Mouse (Mus musculus): ENCODE results near the gene Olfr329-ps. TPM values are rescaled to one million over a fixed set of nuclear protein-coding genes. Genes with fewer than 3 reads are reported as not detected.

The Olfr329-ps gene
- 0.12 TPM in 1 of 2 replicates, not detected in the other for polyA plus RNA-seq (2015; fragmentation: Nextera tagmentation; extraction: Ambion mirVana)

DNA sequence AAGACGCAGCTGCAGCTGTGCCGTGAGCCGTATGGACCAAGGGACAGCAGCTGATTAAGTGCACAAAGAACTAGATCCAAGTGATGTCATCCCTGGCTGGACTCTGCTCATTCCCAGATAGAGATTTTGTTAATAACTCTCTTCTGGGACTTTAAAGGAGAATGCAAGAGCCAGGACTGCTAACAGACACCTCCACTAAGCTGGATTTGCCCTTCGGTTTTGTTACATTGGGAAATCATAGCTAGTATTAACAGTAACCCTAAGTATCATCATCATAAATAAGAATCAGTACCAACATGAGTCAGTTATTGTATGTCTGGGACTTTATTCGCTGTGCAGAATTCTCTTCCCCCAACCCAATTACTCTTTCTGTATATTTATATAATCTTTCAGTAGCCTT, at the start of gene Olfr329-ps:
TSS of gene Olfr329-ps (minus strand) at position 101 of the 400 bp plus-strand sequence.

DNA sequence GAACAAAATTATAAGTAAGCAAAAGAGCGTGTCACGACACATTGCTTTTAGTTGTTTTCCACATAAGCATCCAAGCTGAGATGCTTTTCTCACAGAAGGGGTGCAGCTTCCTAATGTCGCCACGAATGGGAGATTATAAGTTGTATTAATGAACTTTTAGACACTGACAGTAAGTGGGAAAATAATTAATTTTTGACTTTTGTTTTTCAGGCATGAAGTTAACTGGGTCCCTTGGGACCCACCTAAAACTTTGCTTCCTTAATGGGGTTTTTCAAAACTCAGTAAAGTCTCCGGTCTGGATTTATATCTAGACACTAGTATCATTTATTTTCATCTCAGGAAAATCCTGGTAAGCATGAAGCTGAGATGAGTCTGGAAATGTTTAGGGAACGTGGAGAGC, 48.6 kb upstream of the Olfr329-ps start, which contains the start of gene Olfr324:
TSS of gene Olfr324 (plus strand) at position 301 of the 400 bp plus-strand sequence.

DNA sequence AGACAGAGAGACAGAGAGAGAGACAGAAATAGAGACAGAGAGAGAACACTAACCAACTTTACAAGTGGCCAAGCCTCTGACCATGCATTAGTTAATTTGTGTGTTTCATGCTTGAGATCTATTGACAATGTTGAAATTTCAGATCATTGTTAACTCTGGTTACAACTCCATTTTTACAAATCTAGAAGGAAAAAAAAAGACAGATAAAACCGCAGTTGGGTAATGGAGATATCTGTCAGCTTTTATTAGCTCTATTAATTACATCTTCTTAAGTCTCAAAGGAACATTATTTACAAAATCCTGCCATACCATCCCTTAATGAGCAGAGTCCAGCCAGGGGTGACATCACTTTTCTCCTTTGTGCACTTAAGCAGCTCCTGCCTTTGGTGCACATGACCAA, 31.2 kb upstream of the Olfr329-ps start, which contains the start of gene Olfr325:
TSS of gene Olfr325 (plus strand) at position 301 of the 400 bp plus-strand sequence.

DNA sequence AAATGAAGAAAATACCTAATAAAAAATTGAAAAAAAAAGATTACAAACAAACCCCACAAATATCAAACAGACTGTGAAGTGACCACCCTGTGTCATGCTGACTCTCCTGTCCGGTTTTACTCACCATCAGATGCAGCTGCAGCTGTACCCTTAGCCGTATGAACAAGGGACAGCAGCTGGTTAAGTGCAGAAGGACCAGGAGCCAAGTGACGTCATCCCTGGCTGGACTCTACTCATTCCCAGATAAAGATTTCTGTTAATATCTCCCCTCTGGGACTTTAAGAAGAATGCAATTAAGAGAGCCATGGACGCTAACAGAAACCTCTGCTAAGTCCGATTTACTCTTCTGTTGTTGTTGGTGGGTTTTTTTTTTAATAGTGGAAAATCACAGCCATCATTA, 24.2 kb upstream of the Olfr329-ps start, which contains the start of gene Olfr224:
TSS of gene Olfr224 (minus strand) at position 149 of the 400 bp plus-strand sequence.

DNA sequence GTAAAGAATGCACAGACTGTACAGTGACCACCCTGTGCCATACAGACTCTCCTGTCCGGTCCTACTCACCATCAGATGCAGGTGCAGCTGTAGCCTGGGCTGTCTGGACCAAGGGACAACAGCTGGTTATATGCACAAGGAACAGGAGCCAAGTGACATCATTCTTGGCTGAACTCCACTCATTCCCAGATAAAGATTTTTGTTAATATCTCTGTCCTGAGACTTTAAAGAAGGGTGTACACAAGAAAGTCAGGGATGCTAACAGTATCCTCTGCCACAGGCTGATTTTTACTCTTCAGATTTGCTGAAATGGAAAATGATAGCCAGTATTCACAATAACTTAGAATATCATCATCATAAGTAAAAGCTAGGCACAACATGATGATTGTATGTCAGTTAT, 9.3 kb upstream of the Olfr329-ps start, which contains the start of gene Olfr328:
TSS of gene Olfr328 (minus strand) at position 101 of the 400 bp plus-strand sequence.

DNA sequence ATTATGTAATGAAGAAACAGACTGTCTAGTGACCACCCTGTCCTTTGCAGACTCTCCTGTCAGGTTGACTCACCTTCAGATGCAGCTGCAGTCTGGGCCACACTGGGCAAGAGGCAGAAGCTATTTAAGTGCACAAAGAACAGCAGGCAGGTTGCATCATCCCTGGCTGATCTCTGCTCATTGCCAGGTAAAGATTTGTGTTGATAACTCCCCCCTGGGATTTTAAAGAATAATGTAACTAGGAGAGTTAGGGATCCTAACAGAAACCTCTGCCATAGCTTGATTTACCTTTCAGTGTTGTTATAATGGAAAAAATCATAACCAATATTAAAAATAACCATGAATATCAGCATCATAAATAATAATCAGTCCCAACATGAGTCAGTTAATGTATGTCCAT, 11.5 kb downstream of the Olfr329-ps start, which contains the start of gene Olfr330:
TSS of gene Olfr330 (minus strand) at position 101 of the 400 bp plus-strand sequence.

DNA sequence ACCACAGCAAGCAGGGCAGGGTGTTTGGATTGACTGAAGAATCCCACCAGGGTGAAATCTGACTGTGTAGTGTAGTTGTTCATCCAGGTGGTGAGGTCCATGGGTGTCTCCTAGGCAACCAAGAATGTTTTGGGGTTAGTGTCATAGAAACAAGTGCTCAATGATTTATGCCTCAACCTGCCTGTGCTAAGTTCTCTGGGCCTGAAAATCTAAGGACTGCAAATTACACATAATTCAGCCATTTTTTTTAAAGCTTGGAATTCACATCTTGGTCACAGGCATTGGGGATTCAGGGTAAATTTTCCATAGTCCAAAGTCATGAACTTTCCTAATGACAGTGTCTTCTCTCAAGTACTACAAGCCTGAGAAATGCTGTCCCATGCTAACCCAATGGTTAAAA, 43.8 kb downstream of the Olfr329-ps start, which contains the start of gene Olfr331:
TSS of gene Olfr331 (minus strand) at position 101 of the 400 bp plus-strand sequence.

DNA sequence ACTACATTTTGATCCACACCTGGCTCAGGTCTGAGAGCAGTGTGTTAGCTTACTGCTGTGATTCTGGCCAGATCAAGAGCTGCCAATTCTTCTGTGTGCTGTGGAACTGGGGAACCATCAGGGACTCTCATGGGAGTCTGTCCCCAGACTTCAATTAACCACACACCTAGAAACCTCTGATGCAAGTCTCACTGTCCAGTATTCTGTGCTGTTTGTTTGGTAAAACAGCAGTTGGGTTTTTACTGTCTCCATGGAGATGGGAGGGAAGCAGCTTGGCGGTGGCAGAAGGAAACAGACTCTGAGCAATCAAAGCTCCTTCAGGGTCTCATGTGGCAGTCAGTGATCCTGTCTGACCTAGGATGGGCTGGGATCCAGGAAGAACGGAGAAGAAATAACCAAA, 53.8 kb downstream of the Olfr329-ps start, which contains the start of gene Olfr332:
TSS of gene Olfr332 (minus strand) at position 101 of the 400 bp plus-strand sequence.

Other genes starting within 250 kb of the Olfr329-ps start
- 5.2 and 6.3 TPM in 2 replicates for gene Zfp692, start 239.4 kb downstream of the Olfr329-ps start, polyA plus RNA-seq (2015; fragmentation: Nextera tagmentation; extraction: Ambion mirVana)
- 35.6 and 39.3 TPM in 2 replicates for gene Zfp672, start 216.1 kb downstream of the Olfr329-ps start, polyA plus RNA-seq (2015; fragmentation: Nextera tagmentation; extraction: Ambion mirVana)
- gene Sh3bp5l, start 215.7 kb downstream of the Olfr329-ps start, polyA plus RNA-seq (2015; fragmentation: Nextera tagmentation; extraction: Ambion mirVana): 23.7 and 24.0 TPM in 2 replicates
- not detected in 2 replicates for gene Lypd8, start 167.4 kb downstream of the Olfr329-ps start, polyA plus RNA-seq (2015; fragmentation: Nextera tagmentation; extraction: Ambion mirVana)
- gene 1810065E05Rik, start 125.3 kb downstream of the Olfr329-ps start, polyA plus RNA-seq (2015; fragmentation: Nextera tagmentation; extraction: Ambion mirVana): not detected in 2 replicates
- not detected in 2 replicates for gene Gm12253, start 113.9 kb downstream of the Olfr329-ps start, polyA plus RNA-seq (2015; fragmentation: Nextera tagmentation; extraction: Ambion mirVana)
- gene Lypd9, start 93.5 kb downstream of the Olfr329-ps start, polyA plus RNA-seq (2015; fragmentation: Nextera tagmentation; extraction: Ambion mirVana): not detected in 2 replicates
- gene Olfr30, start 84.2 kb downstream of the Olfr329-ps start, polyA plus RNA-seq (2015; fragmentation: Nextera tagmentation; extraction: Ambion mirVana): not detected in 2 replicates
- not detected in 2 replicates for gene Olfr332, start 53.9 kb downstream of the Olfr329-ps start, polyA plus RNA-seq (2015; fragmentation: Nextera tagmentation; extraction: Ambion mirVana)
- not detected in 2 replicates for gene Olfr331, start 43.9 kb downstream of the Olfr329-ps start, polyA plus RNA-seq (2015; fragmentation: Nextera tagmentation; extraction: Ambion mirVana)
- gene Olfr330, start 11.6 kb downstream of the Olfr329-ps start, polyA plus RNA-seq (2015; fragmentation: Nextera tagmentation; extraction: Ambion mirVana): not detected in 2 replicates
- not detected in 2 replicates for gene Olfr328, start 9.2 kb upstream of the Olfr329-ps start, polyA plus RNA-seq (2015; fragmentation: Nextera tagmentation; extraction: Ambion mirVana)
- not detected in 2 replicates for gene Olfr224, start 24.1 kb upstream of the Olfr329-ps start, polyA plus RNA-seq (2015; fragmentation: Nextera tagmentation; extraction: Ambion mirVana)
- not detected in 2 replicates for gene Olfr325, start 31.3 kb upstream of the Olfr329-ps start, polyA plus RNA-seq (2015; fragmentation: Nextera tagmentation; extraction: Ambion mirVana)
- gene Olfr324, start 48.7 kb upstream of the Olfr329-ps start, polyA plus RNA-seq (2015; fragmentation: Nextera tagmentation; extraction: Ambion mirVana): not detected in 2 replicates
- not detected in 2 replicates for gene 2210407C18Rik, start 69.7 kb upstream of the Olfr329-ps start, polyA plus RNA-seq (2015; fragmentation: Nextera tagmentation; extraction: Ambion mirVana)
- gene Olfr323, start 84.1 kb upstream of the Olfr329-ps start, polyA plus RNA-seq (2015; fragmentation: Nextera tagmentation; extraction: Ambion mirVana): not detected in 2 replicates
- not detected in 2 replicates for gene Trim58, start 94.0 kb upstream of the Olfr329-ps start, polyA plus RNA-seq (2015; fragmentation: Nextera tagmentation; extraction: Ambion mirVana)
- not detected in 2 replicates for gene Olfr322, start 112.4 kb upstream of the Olfr329-ps start, polyA plus RNA-seq (2015; fragmentation: Nextera tagmentation; extraction: Ambion mirVana)
- gene Olfr320, start 134.7 kb upstream of the Olfr329-ps start, polyA plus RNA-seq (2015; fragmentation: Nextera tagmentation; extraction: Ambion mirVana): not detected in 2 replicates
- not detected in 2 replicates for gene Olfr319, start 152.7 kb upstream of the Olfr329-ps start, polyA plus RNA-seq (2015; fragmentation: Nextera tagmentation; extraction: Ambion mirVana)
- not detected in 2 replicates for gene Olfr318, start 177.6 kb upstream of the Olfr329-ps start, polyA plus RNA-seq (2015; fragmentation: Nextera tagmentation; extraction: Ambion mirVana)
- not detected in 2 replicates for gene Olfr317, start 192.8 kb upstream of the Olfr329-ps start, polyA plus RNA-seq (2015; fragmentation: Nextera tagmentation; extraction: Ambion mirVana)
- gene Olfr316, start 206.3 kb upstream of the Olfr329-ps start, polyA plus RNA-seq (2015; fragmentation: Nextera tagmentation; extraction: Ambion mirVana): not detected in 2 replicates
- not detected in 2 replicates for gene Olfr315, start 226.8 kb upstream of the Olfr329-ps start, polyA plus RNA-seq (2015; fragmentation: Nextera tagmentation; extraction: Ambion mirVana)
- gene Olfr314, start 236.5 kb upstream of the Olfr329-ps start, polyA plus RNA-seq (2015; fragmentation: Nextera tagmentation; extraction: Ambion mirVana): not detected in 2 replicates